In the genomic region with DNA sequence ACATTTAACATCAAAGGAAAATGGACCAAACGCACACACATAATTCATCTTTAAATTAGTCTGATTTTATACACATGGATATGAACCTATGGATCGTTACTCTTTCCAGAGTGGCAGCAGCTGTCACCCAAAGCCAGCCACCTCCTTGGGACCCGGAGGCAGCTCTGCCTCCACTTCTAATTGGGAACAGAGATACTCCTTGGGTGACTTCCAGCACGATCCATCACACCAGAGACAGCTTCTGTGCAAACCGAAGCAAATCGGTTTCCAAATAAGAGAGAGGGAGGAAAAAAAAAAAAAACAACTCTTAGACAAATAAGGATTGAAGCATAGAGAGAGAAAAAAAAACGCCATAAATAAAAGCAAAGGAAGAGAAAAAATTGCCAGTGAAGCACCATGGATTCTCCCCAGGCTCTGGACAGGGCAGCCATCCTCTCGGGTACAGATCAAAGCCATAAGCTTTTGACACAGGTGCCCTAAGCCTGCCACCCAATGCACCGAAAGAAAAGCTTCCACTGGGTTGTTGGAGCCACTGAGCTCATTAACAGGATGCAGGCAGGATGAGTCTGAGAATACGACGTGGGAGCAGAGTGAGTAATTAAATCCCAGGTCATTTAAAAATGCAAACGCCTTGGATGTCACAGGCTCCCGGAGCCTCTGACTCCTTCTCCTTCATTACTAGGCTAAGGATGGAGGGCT, we compare ENCODE assay signal across 12 mouse cellular contexts.
A peak's percentile ranks its signal among the peaks of the same experiment; 100 is the strongest.
DNase-seq lines count a peak whose midpoint lies in the region; ATAC-seq lines count a peak whose summit lies in the region.
"Had no signal": no experiment of that assay in that cellular context is flagged by ENCODE, and none has a peak within 500 bp of the region (broad histone marks: within the 10 kb centered on the region; RNA-seq: fewer than 3 reads in every experiment).

No protein-coding gene starts in this region.

- no peaks in the 10 kb centered on the region for H3K9me3 ChIP-seq in forebrain, embryonic 12.5 days
- H3K9me3 ChIP-seq in forebrain, embryonic 10.5 days = no peaks in the 10 kb centered on the region
- H3K9me3 ChIP-seq in hindbrain, embryonic 10.5 days = no peaks in the 10 kb centered on the region
- no peaks in the 10 kb centered on the region for H3K9me3 ChIP-seq in midbrain, embryonic 14.5 days (ENCODE audit: control insufficient read depth, low read length)
- H3K9me3 ChIP-seq: liver, embryonic 13.5 days had no signal

- H3K36me3 ChIP-seq in forebrain, embryonic 12.5 days (replicated peaks) = no peaks in the 10 kb centered on the region
- H3K36me3 ChIP-seq in forebrain, embryonic 10.5 days (replicated peaks) = no peaks in the 10 kb centered on the region
- H3K36me3 ChIP-seq in hindbrain, embryonic 10.5 days = no peaks in the 10 kb centered on the region
- no peaks in the 10 kb centered on the region for H3K36me3 ChIP-seq in midbrain, embryonic 14.5 days (ENCODE audit: control insufficient read depth, insufficient read depth, low read length)
- H3K36me3 ChIP-seq: liver, embryonic 13.5 days had no signal

- H3K9ac ChIP-seq in forebrain, embryonic 12.5 days = no peak overlapping the region
- H3K9ac ChIP-seq in midbrain, embryonic 14.5 days (replicated peaks; ENCODE audit: low read length) = 0 out of 2 replicates have a peak overlapping the region, but pooled peaks have one; percentile 4
- H3K9ac ChIP-seq: liver, embryonic 13.5 days had no signal

- ATAC-seq in forebrain, embryonic 12.5 days (ENCODE audit: low FRiP score) = no peak; the same call in 1 of the 2 replicates
- ATAC-seq in midbrain, embryonic 14.5 days (ENCODE audit: low FRiP score, low TSS enrichment) = peak; percentile 55; the same call in 1 of the 2 replicates
- ATAC-seq in frontal cortex, adult (ENCODE audit: low TSS enrichment) = no peak

- H3K4me3 ChIP-seq in forebrain, embryonic 12.5 days (replicated peaks) = no peak overlapping the region
- H3K4me3 ChIP-seq in forebrain, embryonic 10.5 days = no peak overlapping the region
- no peak overlapping the region for H3K4me3 ChIP-seq in hindbrain, embryonic 10.5 days
- no peak overlapping the region for H3K4me3 ChIP-seq in midbrain, embryonic 14.5 days (replicated peaks; ENCODE audit: low read depth, low read length)
- H3K4me3 ChIP-seq: liver, embryonic 13.5 days had no signal

- WGBS in forebrain, embryonic 12.5 days = 21% methylated on average over 13 of the region's 13 CpGs
- WGBS in forebrain, embryonic 10.5 days = 27% methylated on average over 13 of the region's 13 CpGs
- WGBS in hindbrain, embryonic 10.5 days = 31% methylated on average over 13 of the region's 13 CpGs
- 16% methylated on average over 13 of the region's 13 CpGs for WGBS in midbrain, embryonic 14.5 days

- H3K4me1 ChIP-seq in forebrain, embryonic 12.5 days = peaks cover 22% of the 10 kb centered on the region
- peaks cover 22% of the 10 kb centered on the region for H3K4me1 ChIP-seq in forebrain, embryonic 10.5 days
- H3K4me1 ChIP-seq in hindbrain, embryonic 10.5 days (replicated peaks) = peaks cover 22% of the 10 kb centered on the region
- peaks cover 36% of the 10 kb centered on the region for H3K4me1 ChIP-seq in midbrain, embryonic 14.5 days (ENCODE audit: control insufficient read depth, insufficient read depth, low read length)

- H3K27me3 ChIP-seq in forebrain, embryonic 12.5 days = no peaks in the 10 kb centered on the region
- no peaks in the 10 kb centered on the region for H3K27me3 ChIP-seq in forebrain, embryonic 10.5 days (ENCODE audit: poor library complexity, severe bottlenecking)
- no peaks in the 10 kb centered on the region for H3K27me3 ChIP-seq in hindbrain, embryonic 10.5 days (ENCODE audit: insufficient read depth, poor library complexity, severe bottlenecking)
- no peaks in the 10 kb centered on the region for H3K27me3 ChIP-seq in midbrain, embryonic 14.5 days (ENCODE audit: control insufficient read depth, insufficient read depth, low read length)
- H3K27me3 ChIP-seq: CH12.LX; liver, embryonic 13.5 days had no signal

- H3K27ac ChIP-seq in forebrain, embryonic 12.5 days = peak overlapping the region; percentile 73
- no peak overlapping the region; the same call in 1 of the 2 replicates for H3K27ac ChIP-seq in forebrain, embryonic 10.5 days
- peak overlapping the region; percentile 66; the same call in 1 of the 2 replicates for H3K27ac ChIP-seq in hindbrain, embryonic 10.5 days
- peak overlapping the region; percentile 81 for H3K27ac ChIP-seq in midbrain, embryonic 14.5 days (replicated peaks; ENCODE audit: low read depth, low read length)
- H3K27ac ChIP-seq: liver, embryonic 13.5 days had no signal

- no peak for DNase-seq in forebrain, embryonic 10.5 days (ENCODE audit: extremely low spot score, low spot score)
- DNase-seq in brain, adult 2 months (ENCODE audit: low read depth, low spot score) = peak; percentile 65
- no peak for DNase-seq in hindbrain, embryonic 10.5 days (ENCODE audit: low spot score)
- DNase-seq in midbrain, embryonic 14.5 days = peak; percentile 69
- DNase-seq in yolk sac, embryonic 10.5 days (ENCODE audit: low spot score) = no peak
- no peak for DNase-seq in adrenal gland, postnatal 36 days
- DNase-seq: liver, embryonic 13.5 days; right cerebral cortex, postnatal 25 days; thymus, adult 18-20 months had no signal

- H3K4me2 ChIP-seq in forebrain, embryonic 12.5 days = no peak overlapping the region
- H3K4me2 ChIP-seq in midbrain, embryonic 14.5 days (ENCODE audit: low read length) = peak overlapping the region; percentile 28
- H3K4me2 ChIP-seq: liver, embryonic 13.5 days had no signal

Comparison
In these comparisons a context has a peak if more than half of its experiments do, and no peak if none do; other contexts are left out.
1. DNase-seq: peak in brain, adult 2 months (single experiment) and midbrain, embryonic 14.5 days (single experiment); none in forebrain, embryonic 10.5 days (single experiment), hindbrain, embryonic 10.5 days (single experiment), yolk sac, embryonic 10.5 days (single experiment) and adrenal gland, postnatal 36 days (0 of 2).